ENCODE assay signal across 8 mouse cellular contexts in genomic region chr10:22730992-22731271, GRCm38 (mm10). TPM values are rescaled to one million over a fixed set of nuclear protein-coding genes. Genes with fewer than 3 reads are reported as not detected.
DNase-seq lines count a peak whose midpoint lies in the region; ATAC-seq and TF ChIP-seq lines count a peak whose summit lies in the region.

No protein-coding gene starts in this region.

- WGBS in spleen, adult 2 months = under 1% methylated on average over 33 of the region's 33 CpGs
- under 1% methylated on average over 33 of the region's 33 CpGs for WGBS in forebrain, embryonic 11.5 days
- WGBS in liver, embryonic 12.5 days (ENCODE audit: insufficient replicate concordance) = 5% methylated on average over 32 of the region's 33 CpGs
- WGBS in stomach, embryonic 15.5 days = under 1% methylated on average over 31 of the region's 33 CpGs

- H3K4me3 ChIP-seq in spleen, adult 2 months (ENCODE audit: extremely low read depth, insufficient read depth, insufficient read length) = peak overlapping the region; percentile 85
- peak overlapping the region; percentile 96 for H3K4me3 ChIP-seq in forebrain, embryonic 11.5 days (ENCODE audit: low read depth, low read length)
- H3K4me3 ChIP-seq in liver, embryonic 12.5 days = peak overlapping the region; percentile 94
- peak overlapping the region; percentile 99 for H3K4me3 ChIP-seq in stomach, embryonic 15.5 days (replicated peaks)

- H3K27ac ChIP-seq in spleen, adult 2 months (ENCODE audit: insufficient read depth, low read length) = peak overlapping the region; percentile 86
- H3K27ac ChIP-seq in forebrain, embryonic 11.5 days (ENCODE audit: low read depth, low read length) = peak overlapping the region; percentile 82
- H3K27ac ChIP-seq in liver, embryonic 12.5 days = peak overlapping the region; percentile 91
- H3K27ac ChIP-seq in stomach, embryonic 15.5 days = peak overlapping the region; percentile 92

- no peak for DNase-seq in spleen, adult 2 months (ENCODE audit: low read depth in 1 of 2, low spot score in 2 of 2)
- DNase-seq in spleen, adult 12 weeks (ENCODE audit: low spot score) = no peak
- DNase-seq in forebrain, embryonic 11.5 days (ENCODE audit: low spot score) = no peak
- DNase-seq in natural killer cell, adult 2 months (ENCODE audit: low spot score in 2 of 2) = no peak
- DNase-seq in gastrocnemius, adult 8-10 months (ENCODE audit: low spot score in 2 of 2) = no peak
- DNase-seq in retina, embryonic 14.5 days (ENCODE audit: low spot score) = no peak

- H3K4me2 ChIP-seq in forebrain, embryonic 11.5 days (ENCODE audit: low read depth, low read length, severe bottlenecking) = peak overlapping the region; percentile 90; the same call in 1 of the 2 replicates
- H3K4me2 ChIP-seq in liver, embryonic 12.5 days = peak overlapping the region; percentile 94
- peak overlapping the region; percentile 54 for H3K4me2 ChIP-seq in stomach, embryonic 15.5 days

- no peak for ATAC-seq in forebrain, embryonic 11.5 days (replicated peaks; ENCODE audit: low FRiP score)
- ATAC-seq in liver, embryonic 12.5 days = peak; percentile 53; the same call in 1 of the 2 replicates
- ATAC-seq in stomach, embryonic 15.5 days (ENCODE audit: insufficient read depth, low FRiP score, low read depth) = peak; percentile 33

- H3K9me3 ChIP-seq in forebrain, embryonic 11.5 days (ENCODE audit: control insufficient read depth, low read length) = no peaks in the 10 kb centered on the region
- H3K9me3 ChIP-seq in liver, embryonic 12.5 days (replicated peaks) = no peaks in the 10 kb centered on the region
- H3K9me3 ChIP-seq in stomach, embryonic 15.5 days = no peaks in the 10 kb centered on the region

- H3K4me1 ChIP-seq in spleen, adult 2 months (ENCODE audit: control insufficient read depth, insufficient read depth, insufficient read length) = peaks cover 5% of the 10 kb centered on the region; the same call in 1 of the 2 replicates
- peaks cover 10% of the 10 kb centered on the region for H3K4me1 ChIP-seq in forebrain, embryonic 11.5 days (replicated peaks; ENCODE audit: control insufficient read depth, insufficient read depth, low read length)
- peaks cover 48% of the 10 kb centered on the region for H3K4me1 ChIP-seq in liver, embryonic 12.5 days
- H3K4me1 ChIP-seq in stomach, embryonic 15.5 days = peaks cover 9% of the 10 kb centered on the region; the same call in 1 of the 2 replicates

- no peaks in the 10 kb centered on the region for H3K27me3 ChIP-seq in spleen, adult 2 months (ENCODE audit: control insufficient read depth, insufficient read depth, low read length)
- H3K27me3 ChIP-seq in forebrain, embryonic 11.5 days (ENCODE audit: control insufficient read depth, insufficient read depth, low read length) = no peaks in the 10 kb centered on the region
- H3K27me3 ChIP-seq in liver, embryonic 12.5 days (replicated peaks) = no peaks in the 10 kb centered on the region
- no peaks in the 10 kb centered on the region for H3K27me3 ChIP-seq in stomach, embryonic 15.5 days (replicated peaks)

- TF ChIP-seq CTCF in spleen, adult 2 months (IDR thresholded peaks at IDR 0.05; ENCODE audit: extremely low read depth, insufficient read depth, insufficient read length, insufficient replicate concordance) = no peak

- no peaks in the 10 kb centered on the region for H3K36me3 ChIP-seq in spleen, adult 2 months (ENCODE audit: control insufficient read depth, insufficient read depth, low read length)
- H3K36me3 ChIP-seq in forebrain, embryonic 11.5 days (ENCODE audit: control insufficient read depth, insufficient read depth, low read length) = no peaks in the 10 kb centered on the region
- no peaks in the 10 kb centered on the region for H3K36me3 ChIP-seq in liver, embryonic 12.5 days
- no peaks in the 10 kb centered on the region for H3K36me3 ChIP-seq in stomach, embryonic 15.5 days

- TF ChIP-seq POLR2A in spleen, adult 2 months (IDR thresholded peaks at IDR 0.05; ENCODE audit: low read depth, low read length) = no peak

- H3K9ac ChIP-seq in forebrain, embryonic 11.5 days (ENCODE audit: low read length) = peak overlapping the region; percentile 98
- peak overlapping the region; percentile 91 for H3K9ac ChIP-seq in liver, embryonic 12.5 days
- peak overlapping the region; percentile 91 for H3K9ac ChIP-seq in stomach, embryonic 15.5 days

RNA-seq across cellular contexts. Expression of gene Tbpl1, which starts 0.8 kb away (rescaled TPM):
- polyA plus RNA-seq in spleen, adult 2 months (2012; rRNA removed) = 22.1 and 29.6 TPM in 2 replicates
- 109 and 111 TPM in 2 replicates for polyA plus RNA-seq in forebrain, embryonic 11.5 days (2014; fragmentation: Nextera tagmentation; extraction: Ambion mirVana)
- polyA plus RNA-seq in liver, embryonic 12.5 days (2016; fragmentation: Nextera tagmentation; extraction: Ambion mirVana) = 34.4 and 34.7 TPM in 2 replicates
- 50.6 and 56.0 TPM in 2 replicates for polyA plus RNA-seq in stomach, embryonic 15.5 days (2015; fragmentation: Nextera tagmentation; extraction: Ambion mirVana)
- total RNA-seq in gastrocnemius, adult 8-10 months (2022) = 10 to 100 TPM; 13.2 to 18.6 (median 16.8) TPM
